Mouse (Mus musculus) kidney, adult 18-20 months (tissue): Measurements from ENCODE around the gene Meig1.
A peak's percentile ranks its signal among the peaks of the same experiment; 100 is the strongest.
"Not testable (repeated sequence)": the region's sequence is repeated elsewhere in the genome, so short reads cannot be mapped to it uniquely, and the experiment has no call there.

ENCODE experiments used
- DNase-seq: peaks from one replicate; pipeline ENCODE4 v3.0.0; 2021

Meig1 gene

GRCm38 (mm10) chr2:3422548-3422947 lies at the start of gene Meig1:
Gene Meig1 (minus strand): TSS chr2:3422648.
- DNase-seq: no peak

- no peak for DNase-seq
These were observed 34.1 kb upstream of the Meig1 start for GRCm38 (mm10) chr2:3456590-3456989.

- DNase-seq: no peak
These were observed 30.6 kb upstream of the Meig1 start for GRCm38 (mm10) chr2:3453096-3453495.

- no peak for DNase-seq
These were observed 27.0 kb upstream of the Meig1 start for GRCm38 (mm10) chr2:3449431-3449830.

- DNase-seq: no peak
These were observed 23.5 kb upstream of the Meig1 start for GRCm38 (mm10) chr2:3445984-3446383.

- no peak for DNase-seq
These were observed 21.8 kb upstream of the Meig1 start for GRCm38 (mm10) chr2:3444206-3444605.

- DNase-seq: no peak
These were observed 15.5 kb upstream of the Meig1 start for GRCm38 (mm10) chr2:3437956-3438355.

- DNase-seq: no peak
These were observed 13.1 kb upstream of the Meig1 start for GRCm38 (mm10) chr2:3435369-3436061.

GRCm38 (mm10) chr2:3430956-3431355 lies 8.5 kb upstream of the Meig1 start:
- no peak for DNase-seq

- no peak for DNase-seq
These were observed 2.1 kb upstream of the Meig1 start for GRCm38 (mm10) chr2:3424579-3424910.

- peak; percentile 89 for DNase-seq
These were observed 1.6 kb upstream of the Meig1 start, which contains the start of gene Dclre1c for GRCm38 (mm10) chr2:3423841-3424578. Gene Dclre1c (plus strand): TSS chr2:3424131.

GRCm38 (mm10) chr2:3420157-3420556 lies 2.3 kb downstream of the Meig1 start:
- DNase-seq: no peak

GRCm38 (mm10) chr2:3418883-3419431 lies 3.5 kb downstream of the Meig1 start:
- peak; percentile 99 for DNase-seq

GRCm38 (mm10) chr2:3415676-3416075 lies 6.8 kb downstream of the Meig1 start:
- no peak for DNase-seq

GRCm38 (mm10) chr2:3414241-3414640 lies 8.2 kb downstream of the Meig1 start:
- peak; percentile 76 for DNase-seq

GRCm38 (mm10) chr2:3407756-3408155 lies 14.7 kb downstream of the Meig1 start:
- DNase-seq: no peak

GRCm38 (mm10) chr2:3405981-3406380 lies 16.5 kb downstream of the Meig1 start:
- DNase-seq: no peak

- DNase-seq: not testable (repeated sequence)
These were observed 25.3 kb downstream of the Meig1 start, which contains the start of gene Olah for GRCm38 (mm10) chr2:3397110-3397509. Gene Olah (minus strand): TSS chr2:3397210.

- no peak for DNase-seq
These were observed 30.5 kb downstream of the Meig1 start for GRCm38 (mm10) chr2:3391945-3392344.

- DNase-seq: no peak
These were observed 35.2 kb downstream of the Meig1 start for GRCm38 (mm10) chr2:3387105-3387860.

GRCm38 (mm10) chr2:3365127-3365526 lies 57.3 kb downstream of the Meig1 start:
- no peak for DNase-seq

- DNase-seq: no peak
These were observed 61.4 kb downstream of the Meig1 start for GRCm38 (mm10) chr2:3361067-3361466.
